Mouse (Mus musculus): Measurements from ENCODE around the gene Ankrd54.
A peak's percentile ranks its signal among the peaks of the same experiment; 100 is the strongest.
"Not testable (repeated sequence)": the region's sequence is repeated elsewhere in the genome, so short reads cannot be mapped to it uniquely, and the experiment has no call there.

Gene Ankrd54

GRCm38 (mm10) chr15:79042721-79043491 lies 19.8 kb downstream of the Ankrd54 start:
- DNase-seq (ENCODE audit: low spot score in 2 of 2), result peak in 1 of 2 experiments; percentile 38

- no peak for DNase-seq (ENCODE audit: low spot score in 2 of 2)
Measured at GRCm38 (mm10) chr15:79041585-79041984, 21.1 kb downstream of the Ankrd54 start, which contains the start of gene Galr3. Gene Galr3, plus strand, starts transcription at chr15:79041885.

GRCm38 (mm10) chr15:79040501-79041416 lies 21.9 kb downstream of the Ankrd54 start:
- DNase-seq (ENCODE audit: low spot score in 2 of 2), result no peak

- peak; percentile 69 to 74 for DNase-seq (ENCODE audit: low spot score in 2 of 2)
Measured at GRCm38 (mm10) chr15:79038853-79039252, 23.8 kb downstream of the Ankrd54 start.

- no peak for DNase-seq (ENCODE audit: low spot score in 2 of 2)
Measured at GRCm38 (mm10) chr15:79038331-79038730, 24.4 kb downstream of the Ankrd54 start.

GRCm38 (mm10) chr15:79037913-79038328 lies 24.8 kb downstream of the Ankrd54 start:
- peak; percentile 43 to 71 for DNase-seq (ENCODE audit: low spot score in 2 of 2)

GRCm38 (mm10) chr15:79031908-79032307 lies 30.8 kb downstream of the Ankrd54 start:
- not testable (repeated sequence) for DNase-seq (ENCODE audit: low spot score in 2 of 2)

- DNase-seq (ENCODE audit: low spot score in 2 of 2), result peak; percentile 71 to 88
Measured at GRCm38 (mm10) chr15:79030551-79031435, 31.9 kb downstream of the Ankrd54 start.

- DNase-seq (ENCODE audit: low spot score in 2 of 2), result no peak
Measured at GRCm38 (mm10) chr15:79029519-79030241, 33.0 kb downstream of the Ankrd54 start.

GRCm38 (mm10) chr15:79028823-79029484 lies 33.7 kb downstream of the Ankrd54 start:
- no peak for DNase-seq (ENCODE audit: low spot score in 2 of 2)

GRCm38 (mm10) chr15:79028237-79028738 lies 34.4 kb downstream of the Ankrd54 start, which contains the start of gene H1f0:
Gene H1f0, plus strand, starts transcription at chr15:79028450.
- peak; percentile 90 to 91 for DNase-seq (ENCODE audit: low spot score in 2 of 2)

GRCm38 (mm10) chr15:79027291-79028205 lies 35.1 kb downstream of the Ankrd54 start:
- peak in 1 of 2 experiments; percentile 37 for DNase-seq (ENCODE audit: low spot score in 2 of 2)

- DNase-seq (ENCODE audit: low spot score in 2 of 2), result no peak
Measured at GRCm38 (mm10) chr15:79026511-79027290, 36.0 kb downstream of the Ankrd54 start.

GRCm38 (mm10) chr15:79025687-79026308 lies 36.9 kb downstream of the Ankrd54 start:
- DNase-seq (ENCODE audit: low spot score in 2 of 2), result no peak

GRCm38 (mm10) chr15:79023366-79023765 lies 39.3 kb downstream of the Ankrd54 start:
- no peak for DNase-seq (ENCODE audit: low spot score in 2 of 2)

- no peak for DNase-seq (ENCODE audit: low spot score in 2 of 2)
Measured at GRCm38 (mm10) chr15:79022671-79023230, 39.9 kb downstream of the Ankrd54 start.

- no peak for DNase-seq (ENCODE audit: low spot score in 2 of 2)
Measured at GRCm38 (mm10) chr15:79018886-79019285, 43.8 kb downstream of the Ankrd54 start.

All from urinary bladder, adult 18-20 months (tissue).